Mouse (Mus musculus): ENCODE measurements around the gene Capn12. TPM values are rescaled to one million over a fixed set of nuclear protein-coding genes. Genes with fewer than 3 reads are reported as not detected.

Capn12 gene
- total and polyA plus RNA-seq, 3 experiments, result 0.17 TPM; not detected in 2

GRCm38 (mm10) chr7:28850642-28851041, 30.6 kb upstream of the Capn12 start:
- Histone ChIP-seq H3K9ac (ENCODE audit: insufficient read depth, low read depth) (no peak overlapping the region), H3K79me2 (replicated peaks; ENCODE audit: control insufficient read depth, extremely low read depth, insufficient read depth, poor library complexity, severe bottlenecking) (no peaks in the 10 kb centered on the region), H3K4me2 (ENCODE audit: insufficient read depth, low read depth, poor library complexity, severe bottlenecking) (no peak overlapping the region), H3K4me3 (replicated peaks in 1 of 3; ENCODE audit: low read depth in 2 of 3, low read length in 2 of 3, poor library complexity in 1 of 3) (no peak overlapping the region), H3K27me3 (replicated peaks) (no peaks in the 10 kb centered on the region), H3K27ac (ENCODE audit: insufficient read depth, low read depth) (no peak overlapping the region), H3K4me1 (ENCODE audit: control insufficient read depth in 1 of 2, insufficient read depth in 2 of 2) (no peaks in the 10 kb centered on the region), H3K9me3 (replicated peaks; ENCODE audit: low read length) (peaks cover 12% of the 10 kb centered on the region), H3K36me3 (replicated peaks in 1 of 2; ENCODE audit: control insufficient read depth in 1 of 2, insufficient read depth in 1 of 2, low read length in 1 of 2) (no peaks in the 10 kb centered on the region)
- dilution Hi-C loops (cut with MboI; ENCODE audit: extremely low pct_ligation_motif_present, extremely low pct_unique_long_range_greater_than_20kb, low sequenced_read_pairs) (no loop called here), in situ Hi-C loops (cut with MboI; ENCODE audit: low pct_ligation_motif_present, low pct_unique_long_range_greater_than_20kb, low sequenced_read_pairs) (no loop called here)
- TF ChIP-seq MAZ (IDR thresholded peaks at IDR 0.05; ENCODE audit: low read depth, low read length), result no peak
- no peak for TF ChIP-seq RAD21 (IDR thresholded peaks at IDR 0.05; ENCODE audit: low read depth, low read length)
- TF ChIP-seq PAX5 (IDR thresholded peaks at IDR 0.05; ENCODE audit: low read length), result no peak
- TF ChIP-seq CHD1 (IDR thresholded peaks at IDR 0.05; ENCODE audit: low read depth, low read length), result no peak
- no peak for DNase-seq (ENCODE audit: extremely low read depth)

GRCm38 (mm10) chr7:28859953-28860352, 21.3 kb upstream of the Capn12 start:
- Histone ChIP-seq H3K9ac (ENCODE audit: insufficient read depth, low read depth) (no peak overlapping the region), H3K27me3 (replicated peaks) (no peaks in the 10 kb centered on the region)
- dilution Hi-C loops (cut with MboI; ENCODE audit: extremely low pct_ligation_motif_present, extremely low pct_unique_long_range_greater_than_20kb, low sequenced_read_pairs), result no loop called here

DNA sequence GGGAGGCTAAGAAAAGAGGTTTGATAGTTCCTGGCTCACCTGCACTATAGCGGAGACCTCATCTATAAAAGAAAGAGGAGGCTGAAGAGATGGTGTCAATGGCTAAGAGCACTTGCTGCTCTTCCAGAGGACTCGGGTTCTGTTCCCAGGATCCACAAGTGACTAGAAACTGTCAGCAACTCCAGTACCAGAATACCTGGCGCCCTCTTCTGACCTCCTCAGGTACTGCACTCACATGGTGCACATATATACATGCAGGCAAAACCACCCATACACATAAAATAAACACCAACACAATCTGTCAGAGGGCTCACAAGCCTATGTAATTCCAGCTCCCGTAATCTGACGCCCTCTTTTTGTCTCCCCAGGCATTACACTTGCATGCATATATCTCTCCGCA, 20.3 kb upstream of the Capn12 start:
- H3K27me3 ChIP-seq (replicated peaks), result no peaks in the 10 kb centered on the region
- dilution Hi-C loops (cut with MboI; ENCODE audit: extremely low pct_ligation_motif_present, extremely low pct_unique_long_range_greater_than_20kb, low sequenced_read_pairs) (no loop called here), in situ Hi-C loops (cut with MboI; ENCODE audit: low pct_ligation_motif_present, low pct_unique_long_range_greater_than_20kb, low sequenced_read_pairs) (no loop called here)
- no peak overlapping the region for H3K4me2 ChIP-seq (ENCODE audit: insufficient read depth, low read depth, poor library complexity, severe bottlenecking)
- 0 out of 4 replicates have a peak, but pooled peaks of 1 of the 2 experiments have one; percentile 23 for TF ChIP-seq CTCF (conservative IDR thresholded peaks at IDR 0.05 in 1 of 2, IDR thresholded peaks at IDR 0.05 in 1 of 2; ENCODE audit: low read depth in 2 of 2, low read length in 2 of 2)
- TF ChIP-seq USF2 (conservative IDR thresholded peaks at IDR 0.05; ENCODE audit: low read depth, low read length), result no peak
- no peaks in the 10 kb centered on the region for H3K36me3 ChIP-seq (replicated peaks in 1 of 2; ENCODE audit: control insufficient read depth in 1 of 2, insufficient read depth in 1 of 2, low read length in 1 of 2)
- peaks cover 9% of the 10 kb centered on the region for H3K9me3 ChIP-seq (replicated peaks; ENCODE audit: low read length)
- no peak overlapping the region for H3K4me3 ChIP-seq (replicated peaks in 1 of 3; ENCODE audit: low read depth in 2 of 3, low read length in 2 of 3, poor library complexity in 1 of 3)
- H3K4me1 ChIP-seq (ENCODE audit: control insufficient read depth in 1 of 2, insufficient read depth in 2 of 2), result peaks cover 5 to 8% of the 10 kb centered on the region in 2 experiments
- no peak overlapping the region for H3K9ac ChIP-seq (ENCODE audit: insufficient read depth, low read depth)
- H3K27ac ChIP-seq (ENCODE audit: insufficient read depth, low read depth), result no peak overlapping the region
- DNase-seq (ENCODE audit: extremely low read depth), result no peak
- H3K79me2 ChIP-seq (replicated peaks; ENCODE audit: control insufficient read depth, extremely low read depth, insufficient read depth, poor library complexity, severe bottlenecking), result no peaks in the 10 kb centered on the region

More at GRCm38 (mm10) chr7:28859953-28860352, 21.3 kb upstream of the Capn12 start:
- Histone ChIP-seq H3K4me1 (ENCODE audit: control insufficient read depth in 1 of 2, insufficient read depth in 2 of 2) (no peaks in the 10 kb centered on the region), H3K79me2 (replicated peaks; ENCODE audit: control insufficient read depth, extremely low read depth, insufficient read depth, poor library complexity, severe bottlenecking) (no peaks in the 10 kb centered on the region), H3K27ac (ENCODE audit: insufficient read depth, low read depth) (no peak overlapping the region), H3K4me2 (ENCODE audit: insufficient read depth, low read depth, poor library complexity, severe bottlenecking) (no peak overlapping the region), H3K36me3 (replicated peaks in 1 of 2; ENCODE audit: control insufficient read depth in 1 of 2, insufficient read depth in 1 of 2, low read length in 1 of 2) (no peaks in the 10 kb centered on the region), H3K4me3 (replicated peaks in 1 of 3; ENCODE audit: low read depth in 2 of 3, low read length in 2 of 3, poor library complexity in 1 of 3) (no peak overlapping the region), H3K9me3 (replicated peaks; ENCODE audit: low read length) (peaks cover 9% of the 10 kb centered on the region)
- in situ Hi-C loops (cut with MboI; ENCODE audit: low pct_ligation_motif_present, low pct_unique_long_range_greater_than_20kb, low sequenced_read_pairs), result no loop called here
- DNase-seq (ENCODE audit: extremely low read depth), result no peak
- TF ChIP-seq NRF1 (IDR thresholded peaks at IDR 0.05; ENCODE audit: low read depth, low read length), result no peak
- TF ChIP-seq POLR2A (IDR thresholded peaks at IDR 0.05; ENCODE audit: low read depth, low read length), result no peak
- no peak for TF ChIP-seq NELFE (IDR thresholded peaks at IDR 0.05; ENCODE audit: low read depth, low read length)
- no peak for TF ChIP-seq USF1 (IDR thresholded peaks at IDR 0.05; ENCODE audit: low read depth, low read length)
- no peak for TF ChIP-seq CHD2 (IDR thresholded peaks at IDR 0.05; ENCODE audit: low read length)
- TF ChIP-seq MEF2A (IDR thresholded peaks at IDR 0.05; ENCODE audit: borderline replicate concordance, low read depth, low read length), result no peak
